ENCODE assay signal across 11 mouse cellular contexts in genomic region chr11:5846639-5847345, GRCm38 (mm10). TPM values are rescaled to one million over a fixed set of nuclear protein-coding genes. Genes with fewer than 3 reads are reported as not detected.
A peak's percentile ranks its signal among the peaks of the same experiment; 100 is the strongest.
DNase-seq lines count a peak whose midpoint lies in the region; ATAC-seq and TF ChIP-seq lines count a peak whose summit lies in the region.
"Had no signal": no experiment of that assay in that cellular context is flagged by ENCODE, and none has a peak within 500 bp of the region (broad histone marks: within the 10 kb centered on the region; RNA-seq: fewer than 3 reads in every experiment).

No protein-coding gene starts in this region.

- peak; percentile 60 for DNase-seq in gastrocnemius, adult 2 months
- no peak for DNase-seq in gastrocnemius, postnatal 4 days (ENCODE audit: low spot score in 2 of 2)
- DNase-seq in brain, adult 2 months (ENCODE audit: low read depth, low spot score): peak; percentile 58
- peak; percentile 59 for DNase-seq in lung, postnatal 25 days (ENCODE audit: low spot score)
- no peak for DNase-seq in right cerebral cortex, adult 2 months (ENCODE audit: low spot score in 2 of 2)
- no peak for DNase-seq in neural tube, embryonic 10.5 days (ENCODE audit: extremely low spot score, low spot score)
- no peak for DNase-seq in cerebellum, adult 9-11 months

- no peak overlapping the region for H3K4me2 ChIP-seq in intestine, embryonic 15.5 days (replicated peaks)
- H3K4me2 ChIP-seq: embryonic facial prominence, embryonic 15.5 days; midbrain, embryonic 12.5 days had no signal

- H3K27me3 ChIP-seq in intestine, embryonic 15.5 days (replicated peaks): no peaks in the 10 kb centered on the region
- H3K27me3 ChIP-seq: embryonic facial prominence, embryonic 15.5 days; midbrain, embryonic 12.5 days had no signal

- TF ChIP-seq CTCF in gastrocnemius, adult 2 months (IDR thresholded peaks at IDR 0.05): no peak

- H3K36me3 ChIP-seq in intestine, embryonic 15.5 days: no peaks in the 10 kb centered on the region
- H3K36me3 ChIP-seq: embryonic facial prominence, embryonic 15.5 days; midbrain, embryonic 12.5 days had no signal

- no peak overlapping the region for H3K9ac ChIP-seq in intestine, embryonic 15.5 days
- H3K9ac ChIP-seq: embryonic facial prominence, embryonic 15.5 days; midbrain, embryonic 12.5 days had no signal

- H3K9me3 ChIP-seq in intestine, embryonic 15.5 days: no peaks in the 10 kb centered on the region
- H3K9me3 ChIP-seq: embryonic facial prominence, embryonic 15.5 days; midbrain, embryonic 12.5 days had no signal

- H3K4me1 ChIP-seq in intestine, embryonic 15.5 days (replicated peaks): no peaks in the 10 kb centered on the region
- H3K4me1 ChIP-seq: midbrain, embryonic 12.5 days had no signal

- no peak overlapping the region for H3K4me3 ChIP-seq in gastrocnemius, adult 2 months
- no peak overlapping the region for H3K4me3 ChIP-seq in intestine, embryonic 15.5 days (replicated peaks)
- H3K4me3 ChIP-seq: embryonic facial prominence, embryonic 15.5 days; midbrain, embryonic 12.5 days had no signal

- intact Hi-C loops in gastrocnemius, adult 2 months (cut with DNase I): no loop called here

- peak; percentile 62; the same call in 1 of the 2 replicates for ATAC-seq in intestine, embryonic 15.5 days

- H3K27ac ChIP-seq in gastrocnemius, adult 2 months: peak overlapping the region; percentile 61
- H3K27ac ChIP-seq in intestine, embryonic 15.5 days: no peak overlapping the region
- H3K27ac ChIP-seq: embryonic facial prominence, embryonic 15.5 days; midbrain, embryonic 12.5 days had no signal

- WGBS in intestine, embryonic 15.5 days: 62% methylated on average over 7 of the region's 7 CpGs

RNA-seq across cellular contexts. Expression of gene Polm, which starts 9.0 kb away (rescaled TPM):
- total RNA-seq in gastrocnemius, adult 2 months (2021): 1 to 10 TPM; 1.7 to 3.1 TPM
- 1 to 10 TPM; 8.4 to 8.9 TPM for total RNA-seq in gastrocnemius, postnatal 4 days (2021)
- 11.4 TPM in 2 replicates for polyA plus RNA-seq in intestine, embryonic 15.5 days (2015; fragmentation: Nextera tagmentation; extraction: Ambion mirVana)

RNA-seq across cellular contexts. Expression of gene Aebp1, which starts 15.0 kb away (rescaled TPM):
- 10 to 100 TPM; 52.8 to 72.3 TPM for total RNA-seq in gastrocnemius, adult 2 months (2021)
- 10 to 100 TPM; 60.9 to 68.2 TPM for total RNA-seq in gastrocnemius, postnatal 4 days (2021)
- polyA plus RNA-seq in intestine, embryonic 15.5 days (2015; fragmentation: Nextera tagmentation; extraction: Ambion mirVana): 36.4 and 38.4 TPM in 2 replicates

RNA-seq across cellular contexts. Expression of gene Pold2, which starts 31.3 kb away (rescaled TPM):
- total RNA-seq in gastrocnemius, adult 2 months (2021): 10 to 100 TPM; 39.7 to 48.5 TPM
- 10 to 100 TPM; 54.1 to 61.3 TPM for total RNA-seq in gastrocnemius, postnatal 4 days (2021)
- 137 TPM in 2 replicates for polyA plus RNA-seq in intestine, embryonic 15.5 days (2015; fragmentation: Nextera tagmentation; extraction: Ambion mirVana)

RNA-seq across cellular contexts. Expression of gene Pgam2, which starts 43.3 kb away (rescaled TPM):
- total RNA-seq in gastrocnemius, adult 2 months (2021): 1,000 to 10,000 TPM; 2,835 to 2,943 TPM
- 1,000 to 10,000 TPM; 1,561 to 1,711 TPM for total RNA-seq in gastrocnemius, postnatal 4 days (2021)
- polyA plus RNA-seq in intestine, embryonic 15.5 days (2015; fragmentation: Nextera tagmentation; extraction: Ambion mirVana): 10.4 and 10.8 TPM in 2 replicates

RNA-seq across cellular contexts. Expression of gene Myl7, which starts 51.8 kb away (rescaled TPM):
- total RNA-seq in gastrocnemius, adult 2 months (2021): not detected
- total RNA-seq in gastrocnemius, postnatal 4 days (2021): not detected
- polyA plus RNA-seq in intestine, embryonic 15.5 days (2015; fragmentation: Nextera tagmentation; extraction: Ambion mirVana): 68.3 and 73.5 TPM in 2 replicates
- total RNA-seq: layer of hippocampus, postnatal 10 days had no signal

Comparison
In these comparisons a context has a peak if more than half of its experiments do, and no peak if none do; other contexts are left out.
1. DNase-seq: peak in gastrocnemius, adult 2 months (single experiment), brain, adult 2 months (single experiment) and lung, postnatal 25 days (single experiment); none in gastrocnemius, postnatal 4 days (0 of 2), right cerebral cortex, adult 2 months (0 of 2), neural tube, embryonic 10.5 days (single experiment) and cerebellum, adult 9-11 months (single experiment).